31 mouse cellular contexts compared by ENCODE assay signal in the genomic region with DNA sequence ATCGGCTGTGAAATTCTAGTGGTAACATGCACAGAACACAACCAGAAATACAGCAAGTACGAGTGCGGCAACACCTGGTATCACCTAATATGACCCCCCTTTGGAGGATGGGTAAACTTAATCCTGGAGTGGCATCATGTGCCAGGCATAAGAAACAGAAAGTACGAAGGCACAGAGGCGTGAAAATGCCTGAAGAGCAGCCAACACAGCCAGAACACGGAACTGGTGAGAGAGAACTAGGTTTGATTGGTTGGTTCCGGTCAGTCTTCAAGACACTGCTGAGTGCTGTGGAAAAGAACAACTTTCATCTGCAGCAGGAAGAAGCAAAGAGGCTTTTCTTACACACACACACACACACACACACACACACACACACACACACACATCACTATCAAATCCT. TPM values are rescaled to one million over a fixed set of nuclear protein-coding genes. Genes with fewer than 3 reads are reported as not detected.
DNase-seq lines count a peak whose midpoint lies in the region; ATAC-seq lines count a peak whose summit lies in the region.
"Had no signal": no experiment of that assay in that cellular context is flagged by ENCODE, and none has a peak within 500 bp of the region (broad histone marks: within the 10 kb centered on the region; RNA-seq: fewer than 3 reads in every experiment).

No protein-coding gene starts in this region.

- DNase-seq in embryonic facial prominence, embryonic 10.5 days (ENCODE audit: low spot score): no peak
- DNase-seq in kidney, adult 18-20 months: peak; percentile 74
- peak; percentile 70 to 88 for DNase-seq in kidney, postnatal 36 days
- no peak for DNase-seq in adrenal gland, adult (ENCODE audit: inconsistent age in 2 of 2, low spot score in 1 of 2)
- no peak for DNase-seq in adrenal gland, postnatal 4 days (ENCODE audit: low spot score in 2 of 2)
- DNase-seq: adrenal gland, postnatal 25 days; cerebellum, adult 9-10 months; cerebellum, postnatal 36 days; embryo, embryonic 11 days; heart, adult 2 months; heart, postnatal 10 days; left cerebral cortex, postnatal 4 days; liver, embryonic 13.5 days; lung, adult 2 months; lung, postnatal 10 days; retina, postnatal 1 day; right cerebral cortex, postnatal 25 days; thymus, adult 18-20 months; thymus, postnatal 25 days had no signal

- WGBS in embryonic facial prominence, embryonic 13.5 days: 82% methylated on average over 7 of the region's 7 CpGs
- 94% methylated on average over 7 of the region's 7 CpGs for WGBS in embryonic facial prominence, embryonic 10.5 days
- 76% methylated on average over 7 of the region's 7 CpGs for WGBS in kidney, embryonic 16.5 days
- WGBS in kidney, embryonic 15.5 days: 75% methylated on average over 7 of the region's 7 CpGs

- no peak overlapping the region for H3K4me2 ChIP-seq in embryonic facial prominence, embryonic 13.5 days
- H3K4me2 ChIP-seq in kidney, embryonic 16.5 days (replicated peaks; ENCODE audit: low read depth, low read length): no peak overlapping the region
- H3K4me2 ChIP-seq in kidney, embryonic 15.5 days: no peak overlapping the region
- H3K4me2 ChIP-seq: heart, embryonic 13.5 days; hindbrain, embryonic 14.5 days; liver, embryonic 13.5 days; midbrain, embryonic 15.5 days; neural tube, embryonic 15.5 days had no signal

- H3K27me3 ChIP-seq in embryonic facial prominence, embryonic 13.5 days: no peaks in the 10 kb centered on the region
- H3K27me3 ChIP-seq in embryonic facial prominence, embryonic 10.5 days (replicated peaks; ENCODE audit: low read depth, poor library complexity, severe bottlenecking): no peaks in the 10 kb centered on the region
- H3K27me3 ChIP-seq in kidney, embryonic 16.5 days (ENCODE audit: insufficient read depth, low read length): no peaks in the 10 kb centered on the region
- H3K27me3 ChIP-seq in kidney, embryonic 15.5 days: no peaks in the 10 kb centered on the region
- H3K27me3 ChIP-seq: heart, embryonic 13.5 days; liver, embryonic 13.5 days; midbrain, embryonic 15.5 days; neural tube, embryonic 15.5 days; Patski had no signal

- H3K9ac ChIP-seq in embryonic facial prominence, embryonic 13.5 days: no peak overlapping the region
- H3K9ac ChIP-seq in kidney, embryonic 16.5 days (replicated peaks; ENCODE audit: low read length): no peak overlapping the region
- H3K9ac ChIP-seq in kidney, embryonic 15.5 days: no peak overlapping the region
- H3K9ac ChIP-seq: heart, embryonic 13.5 days; hindbrain, embryonic 14.5 days; liver, embryonic 13.5 days; midbrain, embryonic 15.5 days; neural tube, embryonic 15.5 days had no signal

- ATAC-seq in embryonic facial prominence, embryonic 13.5 days (ENCODE audit: insufficient number of reproducible peaks, insufficient read depth, low FRiP score, low TSS enrichment, low read depth): 0 out of 2 replicates have a peak, but pooled peaks have one; percentile 24
- ATAC-seq in kidney, embryonic 16.5 days (ENCODE audit: low FRiP score, low TSS enrichment): no peak
- ATAC-seq in kidney, embryonic 15.5 days (replicated peaks; ENCODE audit: low FRiP score): peak; percentile 43; the same call in 1 of the 2 replicates
- ATAC-seq: forebrain, embryonic 16.5 days; midbrain, embryonic 15.5 days; Patski had no signal

- H3K9me3 ChIP-seq in embryonic facial prominence, embryonic 13.5 days: no peaks in the 10 kb centered on the region
- H3K9me3 ChIP-seq in embryonic facial prominence, embryonic 10.5 days: no peaks in the 10 kb centered on the region
- H3K9me3 ChIP-seq in kidney, embryonic 16.5 days (ENCODE audit: low read length): no peaks in the 10 kb centered on the region
- no peaks in the 10 kb centered on the region for H3K9me3 ChIP-seq in kidney, embryonic 15.5 days (replicated peaks)
- H3K9me3 ChIP-seq: heart, embryonic 13.5 days; liver, embryonic 13.5 days; midbrain, embryonic 10.5 days; midbrain, embryonic 15.5 days; neural tube, embryonic 15.5 days had no signal

- H3K4me1 ChIP-seq in embryonic facial prominence, embryonic 13.5 days: 0 out of 2 replicates have a peak, but pooled peaks cover 6% of the 10 kb centered on the region
- no peaks in the 10 kb centered on the region for H3K4me1 ChIP-seq in embryonic facial prominence, embryonic 10.5 days
- H3K4me1 ChIP-seq in kidney, embryonic 16.5 days (ENCODE audit: insufficient read depth, low read length): 0 out of 2 replicates have a peak, but pooled peaks cover 3% of the 10 kb centered on the region
- H3K4me1 ChIP-seq in kidney, embryonic 15.5 days: no peaks in the 10 kb centered on the region
- H3K4me1 ChIP-seq: heart, embryonic 13.5 days; midbrain, embryonic 15.5 days; neural tube, embryonic 15.5 days had no signal

- no peaks in the 10 kb centered on the region for H3K36me3 ChIP-seq in embryonic facial prominence, embryonic 13.5 days
- no peaks in the 10 kb centered on the region for H3K36me3 ChIP-seq in embryonic facial prominence, embryonic 10.5 days (replicated peaks)
- H3K36me3 ChIP-seq in kidney, embryonic 16.5 days (ENCODE audit: insufficient read depth, low read length): no peaks in the 10 kb centered on the region
- no peaks in the 10 kb centered on the region for H3K36me3 ChIP-seq in kidney, embryonic 15.5 days
- H3K36me3 ChIP-seq: heart, embryonic 13.5 days; liver, embryonic 13.5 days; midbrain, embryonic 10.5 days; midbrain, embryonic 15.5 days; neural tube, embryonic 15.5 days had no signal

- H3K27ac ChIP-seq in embryonic facial prominence, embryonic 13.5 days: no peak overlapping the region
- H3K27ac ChIP-seq in embryonic facial prominence, embryonic 10.5 days (replicated peaks): no peak overlapping the region
- no peak overlapping the region for H3K27ac ChIP-seq in kidney, embryonic 16.5 days (ENCODE audit: low read length)
- H3K27ac ChIP-seq in kidney, embryonic 15.5 days: no peak overlapping the region
- H3K27ac ChIP-seq: heart, adult 2 months; heart, embryonic 13.5 days; hindbrain, embryonic 14.5 days; liver, embryonic 13.5 days; midbrain, embryonic 10.5 days; midbrain, embryonic 15.5 days; neural tube, embryonic 15.5 days; stomach, postnatal 0 days had no signal

- no peak overlapping the region for H3K4me3 ChIP-seq in embryonic facial prominence, embryonic 13.5 days
- H3K4me3 ChIP-seq in embryonic facial prominence, embryonic 10.5 days: no peak overlapping the region
- H3K4me3 ChIP-seq in kidney, embryonic 16.5 days (ENCODE audit: low read length): no peak overlapping the region
- no peak overlapping the region for H3K4me3 ChIP-seq in kidney, embryonic 15.5 days (replicated peaks)
- H3K4me3 ChIP-seq: erythroblast, embryonic 14.5 days; heart, adult 2 months; heart, embryonic 13.5 days; liver, embryonic 13.5 days; midbrain, embryonic 10.5 days; midbrain, embryonic 15.5 days; neural tube, embryonic 15.5 days had no signal

RNA-seq across cellular contexts. Expression of gene Noct, which starts 38.8 kb away (rescaled TPM):
- 9.6 and 9.9 TPM in 2 replicates for polyA plus RNA-seq in embryonic facial prominence, embryonic 13.5 days (2015; fragmentation: Nextera tagmentation; extraction: Ambion mirVana)
- 9.6 and 10.1 TPM in 2 replicates for polyA plus RNA-seq in embryonic facial prominence, embryonic 10.5 days (2016; fragmentation: Nextera tagmentation; extraction: Ambion mirVana)
- polyA plus RNA-seq in kidney, embryonic 16.5 days (2015; fragmentation: Nextera tagmentation; extraction: Ambion mirVana): 7.2 and 7.9 TPM in 2 replicates
- polyA plus RNA-seq in kidney, embryonic 15.5 days (2015; fragmentation: Nextera tagmentation; extraction: Ambion mirVana): 8.5 and 8.8 TPM in 2 replicates
- total RNA-seq in adrenal gland, postnatal 4 days (2021): 10 to 100 TPM; 15.1 to 17.9 TPM

Comparison
In these comparisons a context has a peak if more than half of its experiments do, and no peak if none do; other contexts are left out.
1. DNase-seq: peak in kidney, adult 18-20 months (single experiment) and kidney, postnatal 36 days (2 of 2); none in embryonic facial prominence, embryonic 10.5 days (single experiment), adrenal gland, adult (0 of 2) and adrenal gland, postnatal 4 days (0 of 2).